Mouse (Mus musculus): ENCODE results near the gene Ing5. TPM values are rescaled to one million over a fixed set of nuclear protein-coding genes. Genes with fewer than 3 reads are reported as not detected.
A peak's percentile ranks its signal among the peaks of the same experiment; 100 is the strongest.
"Not testable (repeated sequence)": the region's sequence is repeated elsewhere in the genome, so short reads cannot be mapped to it uniquely, and the experiment has no call there.

Gene Ing5
- polyA plus RNA-seq, 1 experiment from 2014 or later = 10.4 TPM

GRCm38 (mm10) chr1:93835876-93836531 lies 32.2 kb downstream of the Ing5 start:
- Histone ChIP-seq H3K9me3 (ENCODE audit: control insufficient read depth, low read length) (no peaks in the 10 kb centered on the region), H3K4me1 (replicated peaks; ENCODE audit: control insufficient read depth, insufficient read depth) (no peaks in the 10 kb centered on the region), H3K36me3 (ENCODE audit: control insufficient read depth, insufficient read depth, low read length) (peaks cover 7% of the 10 kb centered on the region), H3K9ac (ENCODE audit: low read length) (no peak overlapping the region), H3K4me3 (ENCODE audit: low read depth, low read length) (no peak overlapping the region), H3K27me3 (ENCODE audit: control insufficient read depth, insufficient read depth, low read length) (no peaks in the 10 kb centered on the region), H3K27ac (replicated peaks) (no peak overlapping the region), H3K4me2 (replicated peaks; ENCODE audit: low read depth) (no peak overlapping the region)
- no peak for ATAC-seq (ENCODE audit: low FRiP score, low TSS enrichment)
- no peak for DNase-seq (ENCODE audit: low spot score)
- 83% methylated on average over 6 of the region's 6 CpGs for WGBS
- no peak for TF ChIP-seq CTCF (IDR thresholded peaks at IDR 0.05; ENCODE audit: low read depth)
- TF ChIP-seq EP300 (optimal IDR thresholded peaks at IDR 0.05) = no peak

- Histone ChIP-seq H3K4me2 (replicated peaks; ENCODE audit: low read depth) (no peak overlapping the region), H3K27me3 (ENCODE audit: control insufficient read depth, insufficient read depth, low read length) (no peaks in the 10 kb centered on the region), H3K27ac (replicated peaks) (no peak overlapping the region), H3K9me3 (ENCODE audit: control insufficient read depth, low read length) (no peaks in the 10 kb centered on the region), H3K9ac (ENCODE audit: low read length) (no peak overlapping the region), H3K4me3 (ENCODE audit: low read depth, low read length) (no peak overlapping the region), H3K36me3 (ENCODE audit: control insufficient read depth, insufficient read depth, low read length) (peaks cover 7% of the 10 kb centered on the region), H3K4me1 (replicated peaks; ENCODE audit: control insufficient read depth, insufficient read depth) (no peaks in the 10 kb centered on the region)
- WGBS = 89% methylated on average over 2 of the region's 2 CpGs
- no peak for DNase-seq (ENCODE audit: low spot score)
- no peak for ATAC-seq (ENCODE audit: low FRiP score, low TSS enrichment)
- TF ChIP-seq CTCF (IDR thresholded peaks at IDR 0.05; ENCODE audit: low read depth) (no peak), EP300 (optimal IDR thresholded peaks at IDR 0.05) (no peak)
These were observed 32.8 kb downstream of the Ing5 start for GRCm38 (mm10) chr1:93836532-93836913.

GRCm38 (mm10) chr1:93837335-93837734 lies 33.6 kb downstream of the Ing5 start:
- H3K36me3 ChIP-seq (ENCODE audit: control insufficient read depth, insufficient read depth, low read length) = peaks cover 7% of the 10 kb centered on the region
- H3K9ac ChIP-seq (ENCODE audit: low read length) = no peak overlapping the region
- no peak overlapping the region for H3K4me3 ChIP-seq (ENCODE audit: low read depth, low read length)
- H3K27me3 ChIP-seq (ENCODE audit: control insufficient read depth, insufficient read depth, low read length) = no peaks in the 10 kb centered on the region
- no peak for ATAC-seq (ENCODE audit: low FRiP score, low TSS enrichment)
- no peak for DNase-seq (ENCODE audit: low spot score)
- H3K9me3 ChIP-seq (ENCODE audit: control insufficient read depth, low read length) = no peaks in the 10 kb centered on the region
- WGBS = 91% methylated on average over 8 of the region's 8 CpGs
- no peak overlapping the region for H3K27ac ChIP-seq (replicated peaks)
- no peaks in the 10 kb centered on the region for H3K4me1 ChIP-seq (replicated peaks; ENCODE audit: control insufficient read depth, insufficient read depth)
- H3K4me2 ChIP-seq (replicated peaks; ENCODE audit: low read depth) = no peak overlapping the region
- TF ChIP-seq CTCF (IDR thresholded peaks at IDR 0.05; ENCODE audit: low read depth) = no peak
- no peak for TF ChIP-seq EP300 (optimal IDR thresholded peaks at IDR 0.05)

GRCm38 (mm10) chr1:93838569-93838968 lies 34.8 kb downstream of the Ing5 start:
- H3K9me3 ChIP-seq (ENCODE audit: control insufficient read depth, low read length); H3K27me3 ChIP-seq (ENCODE audit: control insufficient read depth, insufficient read depth, low read length); H3K36me3 ChIP-seq (ENCODE audit: control insufficient read depth, insufficient read depth, low read length); H3K27ac ChIP-seq (replicated peaks); H3K9ac ChIP-seq (ENCODE audit: low read length); H3K4me3 ChIP-seq (ENCODE audit: low read depth, low read length); DNase-seq (ENCODE audit: low spot score); ATAC-seq (ENCODE audit: low FRiP score, low TSS enrichment); H3K4me1 ChIP-seq (replicated peaks; ENCODE audit: control insufficient read depth, insufficient read depth); H3K4me2 ChIP-seq (replicated peaks; ENCODE audit: low read depth): not testable (repeated sequence)
- 91% methylated on average over 7 of the region's 8 CpGs for WGBS

GRCm38 (mm10) chr1:93845766-93846366 lies 42.1 kb downstream of the Ing5 start:
- H3K27ac ChIP-seq (replicated peaks); H3K9me3 ChIP-seq (ENCODE audit: control insufficient read depth, low read length); H3K9ac ChIP-seq (ENCODE audit: low read length); H3K4me2 ChIP-seq (replicated peaks; ENCODE audit: low read depth); DNase-seq (ENCODE audit: low spot score); H3K27me3 ChIP-seq (ENCODE audit: control insufficient read depth, insufficient read depth, low read length); H3K4me3 ChIP-seq (ENCODE audit: low read depth, low read length); H3K4me1 ChIP-seq (replicated peaks; ENCODE audit: control insufficient read depth, insufficient read depth); H3K36me3 ChIP-seq (ENCODE audit: control insufficient read depth, insufficient read depth, low read length): not testable (repeated sequence)
- 57% methylated on average over 1 of the region's 3 CpGs for WGBS
- ATAC-seq (ENCODE audit: low FRiP score, low TSS enrichment) = peak; percentile 77

- not testable (repeated sequence) for DNase-seq (ENCODE audit: low spot score); H3K4me1 ChIP-seq (replicated peaks; ENCODE audit: control insufficient read depth, insufficient read depth); H3K27me3 ChIP-seq (ENCODE audit: control insufficient read depth, insufficient read depth, low read length); H3K36me3 ChIP-seq (ENCODE audit: control insufficient read depth, insufficient read depth, low read length); H3K27ac ChIP-seq (replicated peaks); H3K9me3 ChIP-seq (ENCODE audit: control insufficient read depth, low read length); H3K9ac ChIP-seq (ENCODE audit: low read length); H3K4me2 ChIP-seq (replicated peaks; ENCODE audit: low read depth); H3K4me3 ChIP-seq (ENCODE audit: low read depth, low read length)
- 0 out of 2 replicates have a peak, but pooled peaks have one; percentile 32 for ATAC-seq (ENCODE audit: low FRiP score, low TSS enrichment)
- WGBS = 91% methylated on average over 4 of the region's 4 CpGs
These were observed 52.0 kb downstream of the Ing5 start for GRCm38 (mm10) chr1:93855790-93856189.

All from stomach, postnatal 0 days (tissue).